Mouse (Mus musculus): ENCODE measurements around the gene Eif4b.
"Not testable (repeated sequence)": the region's sequence is repeated elsewhere in the genome, so short reads cannot be mapped to it uniquely, and the experiment has no call there.

The Eif4b gene

GRCm38 (mm10) chr15:102074876-102075585 lies 1.5 kb downstream of the Eif4b start:
- DNase-seq (ENCODE audit: low spot score in 2 of 2) = no peak

- DNase-seq (ENCODE audit: low spot score in 2 of 2) = no peak
These were observed 3.6 kb downstream of the Eif4b start for GRCm38 (mm10) chr15:102077111-102077677.

- DNase-seq (ENCODE audit: low spot score in 2 of 2) = no peak
These were observed 5.6 kb downstream of the Eif4b start for GRCm38 (mm10) chr15:102079221-102079620.

GRCm38 (mm10) chr15:102079924-102080323 lies 6.4 kb downstream of the Eif4b start:
- DNase-seq (ENCODE audit: low spot score in 2 of 2) = not testable (repeated sequence)

- no peak for DNase-seq (ENCODE audit: low spot score in 2 of 2)
These were observed 6.9 kb downstream of the Eif4b start for GRCm38 (mm10) chr15:102080429-102080828.

GRCm38 (mm10) chr15:102082148-102082547 lies 8.6 kb downstream of the Eif4b start:
- no peak for DNase-seq (ENCODE audit: low spot score in 2 of 2)

GRCm38 (mm10) chr15:102083028-102083427 lies 9.5 kb downstream of the Eif4b start:
- no peak for DNase-seq (ENCODE audit: low spot score in 2 of 2)

GRCm38 (mm10) chr15:102089914-102090585 lies 16.5 kb downstream of the Eif4b start:
- DNase-seq (ENCODE audit: low spot score in 2 of 2) = no peak

GRCm38 (mm10) chr15:102091063-102091679 lies 17.6 kb downstream of the Eif4b start:
- no peak for DNase-seq (ENCODE audit: low spot score in 2 of 2)

GRCm38 (mm10) chr15:102091688-102092087 lies 18.1 kb downstream of the Eif4b start:
- DNase-seq (ENCODE audit: low spot score in 2 of 2) = no peak

GRCm38 (mm10) chr15:102092222-102092621 lies 18.6 kb downstream of the Eif4b start:
- DNase-seq (ENCODE audit: low spot score in 2 of 2) = no peak

- no peak for DNase-seq (ENCODE audit: low spot score in 2 of 2)
These were observed 20.6 kb downstream of the Eif4b start for GRCm38 (mm10) chr15:102094157-102094556.

- no peak for DNase-seq (ENCODE audit: low spot score in 2 of 2)
These were observed 21.4 kb downstream of the Eif4b start for GRCm38 (mm10) chr15:102094988-102095387.

GRCm38 (mm10) chr15:102097147-102097915 lies 23.8 kb downstream of the Eif4b start:
- no peak for DNase-seq (ENCODE audit: low spot score in 2 of 2)

- DNase-seq (ENCODE audit: low spot score in 2 of 2) = no peak
These were observed 24.5 kb downstream of the Eif4b start for GRCm38 (mm10) chr15:102097991-102098555.

GRCm38 (mm10) chr15:102099260-102099659 lies 25.7 kb downstream of the Eif4b start:
- DNase-seq (ENCODE audit: low spot score in 2 of 2) = no peak

GRCm38 (mm10) chr15:102099771-102100160 lies 26.2 kb downstream of the Eif4b start:
- DNase-seq (ENCODE audit: low spot score in 2 of 2) = no peak

- DNase-seq (ENCODE audit: low spot score in 2 of 2) = peak in 1 of 2 experiments; percentile 73
These were observed 26.8 kb downstream of the Eif4b start, which contains the start of gene Tns2 for GRCm38 (mm10) chr15:102100161-102100981. Gene Tns2 (plus strand): TSS chr15:102100413.

- no peak for DNase-seq (ENCODE audit: low spot score in 2 of 2)
These were observed 27.6 kb downstream of the Eif4b start for GRCm38 (mm10) chr15:102100996-102101671.

Measured in left cerebral cortex, adult 9 months (tissue).